Mouse (Mus musculus) neural tube, embryonic 13.5 days (tissue): ENCODE measurements at regions not wholly inside any gene's neighbourhood (a gene's known extent, or its start where the extent isn't known, plus 50 kb on each side); places are given as distances from the start of the nearest gene placed in this dataset.
A peak's percentile ranks its signal among the peaks of the same experiment; 100 is the strongest.
"Not testable (repeated sequence)": the region's sequence is repeated elsewhere in the genome, so short reads cannot be mapped to it uniquely, and the experiment has no call there.

Experiments
- ATAC-seq: fragments of 200-750 bp; cut with Nextera tagmentation; 2 replicates; pipeline ENCODE4 v1.8.0; 2017; ENCODE audit warnings: low read depth, mild to moderate bottlenecking, moderate TSS enrichment, moderate library complexity
- H3K27ac ChIP-seq: fragments of 300-500 bp; sonication (generic); replicated peaks from 2 replicates; pipeline ENCODE4 v1.5.1; 2015; ENCODE audit warnings: moderate library complexity, mild to moderate bottlenecking, inconsistent platforms
- H3K27me3 ChIP-seq: fragments of 300-500 bp; sonication (generic); 2 replicates; pipeline ENCODE4 v1.6.1; 2015; ENCODE audit warnings: mild to moderate bottlenecking, inconsistent platforms
- H3K36me3 ChIP-seq: fragments of 300-500 bp; sonication (generic); 2 replicates; pipeline ENCODE4 v1.6.1; 2015; ENCODE audit warnings: mild to moderate bottlenecking, inconsistent platforms
- H3K4me1 ChIP-seq: fragments of 300-500 bp; sonication (generic); replicated peaks from 2 replicates; pipeline ENCODE4 v1.6.1; 2015; ENCODE audit warnings: inconsistent platforms
- H3K4me2 ChIP-seq: fragments of 300-500 bp; sonication (generic); 2 replicates; pipeline ENCODE4 v1.6.1; 2015; ENCODE audit warnings: inconsistent platforms, mild to moderate bottlenecking, moderate library complexity
- H3K4me3 ChIP-seq: fragments of 300-500 bp; sonication (generic); 2 replicates; pipeline ENCODE4 v1.5.1; 2015; ENCODE audit warnings: mild to moderate bottlenecking, inconsistent platforms
- H3K9ac ChIP-seq: fragments of 300-500 bp; sonication (generic); 2 replicates; pipeline ENCODE4 v1.6.1; 2015; ENCODE audit warnings: moderate library complexity, mild to moderate bottlenecking, inconsistent platforms
- H3K9me3 ChIP-seq: fragments of 300-500 bp; sonication (generic); 2 replicates; pipeline ENCODE4 v1.6.1; 2016; ENCODE audit warnings: inconsistent platforms
- WGBS: fragments of 180-500 bp; shearing (Covaris S2); methylation state at CpG from one replicate; pipeline ENCODE4 v1.1.7; 2015; 5-methylcytosine and 5-hydroxymethylcytosine counted together

DNA sequence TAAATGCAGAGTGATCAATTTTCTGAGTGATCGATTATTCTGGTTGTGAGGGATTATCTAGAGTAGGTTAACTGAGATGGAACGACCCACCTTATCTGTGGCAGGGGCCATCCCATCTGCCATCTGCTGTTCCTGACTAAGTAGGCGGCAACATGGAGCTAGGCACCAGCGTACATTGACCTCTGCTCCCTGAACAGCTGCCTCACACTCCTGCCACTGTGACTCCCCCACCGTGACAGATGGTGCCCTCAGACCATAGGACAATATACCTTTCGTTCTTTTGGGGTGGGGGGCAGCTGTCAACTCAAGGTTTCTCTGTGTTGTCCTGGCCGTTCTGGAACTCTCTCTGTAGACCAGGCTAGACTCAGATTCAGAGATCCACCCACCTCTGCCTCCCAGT is 262.7 kb downstream of the Prex1 start:
- Histone ChIP-seq H3K4me1 (peaks cover 52% of the 10 kb centered on the region), H3K9ac (no peak overlapping the region), H3K4me3 (no peak overlapping the region), H3K9me3 (no peaks in the 10 kb centered on the region), H3K27me3 (peaks cover 4% of the 10 kb centered on the region; the same call in 1 of the 2 replicates), H3K4me2 (no peak overlapping the region), H3K27ac (no peak overlapping the region), H3K36me3 (no peaks in the 10 kb centered on the region)
- WGBS, result 62% methylated on average over 7 of the region's 7 CpGs
- no peak for ATAC-seq

DNA sequence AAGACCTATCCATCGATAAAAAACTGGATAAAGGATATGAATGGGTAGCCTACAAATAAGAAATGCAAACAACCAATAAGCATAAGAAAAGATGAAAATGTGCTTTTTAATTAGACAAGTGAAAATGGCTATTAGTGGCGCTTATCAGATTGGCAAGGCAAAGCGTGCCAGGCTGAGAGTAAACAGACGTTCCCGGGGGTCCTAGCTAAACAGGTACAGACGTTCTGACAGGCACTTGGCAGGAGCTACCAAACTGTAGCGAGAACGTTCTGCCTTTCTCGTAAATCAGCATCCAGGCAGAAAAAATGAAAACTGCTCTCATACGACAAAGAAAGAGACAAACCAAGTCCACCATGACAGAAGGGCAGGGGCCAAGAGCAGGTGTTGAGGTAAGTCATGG is 263.3 kb downstream of the Prex1 start:
- H3K27ac ChIP-seq, result no peak overlapping the region
- H3K36me3 ChIP-seq, result no peaks in the 10 kb centered on the region
- no peaks in the 10 kb centered on the region for H3K9me3 ChIP-seq
- peaks cover 58% of the 10 kb centered on the region for H3K4me1 ChIP-seq
- ATAC-seq, result no peak
- H3K4me2 ChIP-seq, result no peak overlapping the region
- no peak overlapping the region for H3K4me3 ChIP-seq
- WGBS, result 58% methylated on average over 10 of the region's 10 CpGs
- H3K9ac ChIP-seq, result no peak overlapping the region
- H3K27me3 ChIP-seq, result peaks cover 4% of the 10 kb centered on the region; the same call in 1 of the 2 replicates

DNA sequence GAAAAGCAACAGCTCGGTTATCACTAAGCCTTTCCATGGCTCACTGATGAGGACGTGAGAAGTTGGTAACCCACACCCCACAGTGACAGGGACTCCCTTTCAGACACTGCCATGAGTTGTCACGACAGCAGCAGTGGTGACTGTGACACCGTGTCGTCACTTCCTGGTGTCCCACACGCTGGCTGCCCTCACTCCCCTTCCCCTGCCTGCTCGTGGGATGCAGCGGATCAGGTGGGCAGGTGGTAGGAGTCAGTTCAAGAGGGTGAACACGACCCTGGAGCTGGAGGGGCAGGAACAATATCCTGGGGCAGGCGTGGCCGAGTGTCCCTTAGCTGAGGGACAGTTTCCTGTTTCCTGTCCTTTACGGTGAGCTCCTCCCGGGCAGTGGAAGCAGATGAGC is 264.9 kb downstream of the Prex1 start:
- Histone ChIP-seq H3K4me2 (no peak overlapping the region), H3K27ac (no peak overlapping the region)
- WGBS, result 71% methylated on average over 13 of the region's 13 CpGs

DNA sequence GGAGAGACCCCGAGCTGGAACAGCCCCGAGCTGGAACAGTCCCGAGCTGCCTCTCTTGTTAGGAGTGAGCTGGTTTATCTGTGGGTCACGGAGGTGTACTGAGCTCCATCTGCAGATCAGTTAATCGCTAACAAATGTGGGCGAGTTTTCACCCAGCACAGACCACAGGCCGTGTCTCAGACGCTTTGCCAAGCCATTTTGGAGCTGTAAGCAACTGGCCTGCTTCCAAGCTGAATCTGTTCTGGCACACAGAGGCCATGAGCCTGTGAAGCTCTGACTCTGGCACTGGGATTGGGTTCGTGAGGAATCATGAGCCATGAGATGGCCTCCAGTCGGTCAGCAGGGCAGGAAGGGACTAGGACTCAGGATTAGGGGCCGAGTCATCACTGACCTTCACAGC is 265.5 kb downstream of the Prex1 start:
- no peak overlapping the region for H3K4me3 ChIP-seq
- H3K4me2 ChIP-seq, result no peak overlapping the region
- 50% methylated on average over 11 of the region's 11 CpGs for WGBS
- no peaks in the 10 kb centered on the region for H3K36me3 ChIP-seq
- H3K4me1 ChIP-seq, result peaks cover 66% of the 10 kb centered on the region
- peak overlapping the region; percentile 42 for H3K27ac ChIP-seq
- peaks cover 4% of the 10 kb centered on the region; the same call in 1 of the 2 replicates for H3K27me3 ChIP-seq
- H3K9me3 ChIP-seq, result no peaks in the 10 kb centered on the region
- no peak for ATAC-seq
- H3K9ac ChIP-seq, result no peak overlapping the region

More for the DNA sequence above, 264.9 kb downstream of the Prex1 start:
- Histone ChIP-seq H3K4me1 (peaks cover 60% of the 10 kb centered on the region), H3K27me3 (peaks cover 4% of the 10 kb centered on the region; the same call in 1 of the 2 replicates), H3K9ac (no peak overlapping the region), H3K36me3 (no peaks in the 10 kb centered on the region), H3K9me3 (no peaks in the 10 kb centered on the region), H3K4me3 (no peak overlapping the region)
- ATAC-seq, result no peak

DNA sequence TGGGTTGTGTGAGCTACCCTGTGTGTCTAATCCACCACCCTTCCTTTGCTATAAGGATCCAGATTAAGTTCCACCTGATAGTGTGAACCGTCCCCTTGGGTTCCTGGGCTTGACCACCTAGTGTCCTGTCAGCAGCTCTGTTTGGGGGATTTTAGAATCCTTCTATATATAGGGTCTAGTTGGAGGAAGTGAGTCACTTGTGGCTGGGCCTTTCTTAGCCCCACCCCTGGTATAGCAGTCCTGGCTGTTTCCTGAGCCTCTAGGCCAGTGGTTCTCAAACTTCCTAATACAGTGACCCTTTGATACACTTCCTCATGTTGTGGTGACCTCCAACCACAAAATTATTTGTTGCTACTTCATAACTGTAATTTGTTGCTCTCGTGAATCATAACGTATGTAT is 267.1 kb downstream of the Prex1 start:
- no peak for ATAC-seq
- H3K9me3 ChIP-seq, result no peaks in the 10 kb centered on the region
- no peak overlapping the region for H3K9ac ChIP-seq
- H3K27me3 ChIP-seq, result peaks cover 4% of the 10 kb centered on the region; the same call in 1 of the 2 replicates
- no peak overlapping the region for H3K4me2 ChIP-seq
- H3K27ac ChIP-seq, result no peak overlapping the region
- no peaks in the 10 kb centered on the region for H3K36me3 ChIP-seq
- H3K4me1 ChIP-seq, result peaks cover 74% of the 10 kb centered on the region
- H3K4me3 ChIP-seq, result no peak overlapping the region
- 71% methylated on average over 3 of the region's 3 CpGs for WGBS

DNA sequence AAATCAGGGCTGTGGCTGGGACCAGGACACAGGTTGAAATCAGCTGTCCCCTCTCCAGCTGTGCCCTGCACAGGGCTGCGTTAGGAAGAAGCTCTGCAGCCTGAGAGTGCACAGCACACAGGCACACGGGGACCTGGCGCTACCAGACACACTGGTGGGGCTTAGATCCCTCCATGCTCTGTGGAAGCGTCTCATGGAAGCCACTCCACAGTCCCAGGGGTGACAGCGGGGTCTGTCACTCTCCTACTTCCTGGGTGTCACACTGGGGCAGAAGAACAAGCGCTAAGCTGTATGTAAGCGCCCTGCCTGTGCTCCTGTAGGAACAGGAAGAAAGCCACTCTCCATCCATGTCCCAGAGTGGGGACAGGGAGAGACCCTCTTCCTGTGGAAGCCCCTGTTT is 267.8 kb downstream of the Prex1 start:
- not testable (repeated sequence) for H3K9me3 ChIP-seq, H3K27me3 ChIP-seq, H3K4me2 ChIP-seq, H3K4me3 ChIP-seq, H3K9ac ChIP-seq, H3K36me3 ChIP-seq
- ATAC-seq, result peak; percentile 36; the same call in 1 of the 2 replicates
- Histone ChIP-seq H3K4me1 (peaks cover 77% of the 10 kb centered on the region), H3K27ac (peak overlapping the region; percentile 81)
- 48% methylated on average over 7 of the region's 7 CpGs for WGBS

DNA sequence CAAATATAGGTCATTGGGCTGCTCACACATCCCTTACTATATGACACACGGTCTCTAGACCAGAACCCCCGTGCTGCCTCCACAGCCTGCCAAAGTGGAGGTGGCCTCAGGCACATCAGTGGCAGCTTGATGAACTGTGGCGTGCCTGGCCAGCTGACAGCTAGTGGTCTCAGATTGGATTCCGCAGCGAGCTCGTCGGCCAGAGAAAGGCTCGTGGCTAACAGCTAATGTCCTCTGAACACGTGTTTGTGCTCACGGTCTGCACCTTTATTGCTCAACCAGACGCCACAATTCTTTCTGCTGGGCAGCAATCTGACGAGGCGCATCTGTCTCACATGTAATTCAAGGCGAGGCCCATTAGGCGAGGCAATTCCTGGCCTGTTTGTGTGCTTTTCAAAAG is 270.6 kb downstream of the Prex1 start:
- WGBS, result 14% methylated on average over 15 of the region's 15 CpGs
- H3K9me3 ChIP-seq, result no peaks in the 10 kb centered on the region
- H3K36me3 ChIP-seq, result no peaks in the 10 kb centered on the region
- peak; percentile 40; the same call in 1 of the 2 replicates for ATAC-seq
- H3K4me1 ChIP-seq, result peaks cover 73% of the 10 kb centered on the region
- H3K9ac ChIP-seq, result peak overlapping the region; percentile 18; the same call in 1 of the 2 replicates
- peak overlapping the region; percentile 72 for H3K27ac ChIP-seq
- 0 out of 2 replicates have a peak, but pooled peaks cover 4% of the 10 kb centered on the region for H3K27me3 ChIP-seq
- H3K4me3 ChIP-seq, result no peak overlapping the region
- no peak overlapping the region for H3K4me2 ChIP-seq

DNA sequence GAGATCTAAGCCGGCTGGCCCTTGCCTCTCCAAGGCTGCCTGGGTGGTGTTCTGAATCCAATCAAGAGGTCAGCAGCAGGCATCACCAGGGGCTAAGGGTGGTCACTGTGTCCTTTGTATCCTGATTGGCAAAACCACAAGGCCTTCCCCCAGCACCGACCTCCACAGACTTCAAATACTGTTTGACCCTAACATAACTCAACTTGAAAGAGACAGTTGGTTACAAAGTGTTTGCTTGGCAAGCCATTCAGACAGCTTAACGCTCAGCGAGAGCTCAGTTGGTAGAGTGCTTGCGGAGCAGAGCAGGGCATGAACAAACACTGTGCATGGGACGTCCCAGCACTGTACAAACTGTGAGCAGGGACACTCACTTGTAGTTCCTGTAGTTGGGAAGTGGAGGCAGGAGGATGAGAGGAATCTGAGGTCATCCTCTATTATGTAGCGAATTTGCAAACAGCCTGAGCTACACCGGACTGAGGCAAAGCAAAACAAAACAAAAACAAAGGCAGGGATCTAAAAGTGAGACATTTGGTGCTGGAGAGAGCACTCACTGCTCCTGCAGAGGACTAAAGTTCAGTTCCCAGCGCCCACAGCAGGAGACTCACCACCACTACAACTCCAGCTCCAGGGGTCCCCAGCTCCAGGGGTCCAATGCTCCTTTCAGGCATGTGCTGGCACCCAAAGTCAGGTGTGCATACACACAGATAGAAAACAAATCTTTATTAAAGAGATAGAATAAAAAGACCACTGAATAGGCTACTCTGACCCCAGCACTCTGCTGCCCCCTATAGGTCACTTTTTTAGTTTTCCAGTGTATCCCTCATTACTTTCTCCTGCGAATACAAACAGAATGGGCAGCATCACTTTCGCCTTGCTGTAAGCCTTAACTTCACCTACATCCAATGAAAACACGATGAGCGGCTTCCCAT is 273.5 kb downstream of the Prex1 start:
- H3K27ac ChIP-seq, result peak overlapping the region; percentile 14; the same call in 1 of the 2 replicates
- H3K4me1 ChIP-seq, result peaks cover 53% of the 10 kb centered on the region
- ATAC-seq, result 0 out of 2 replicates have a peak, but pooled peaks have one; percentile 14
- H3K27me3 ChIP-seq, result peaks cover 4% of the 10 kb centered on the region; the same call in 1 of the 2 replicates
- H3K4me3 ChIP-seq, result no peak overlapping the region
- H3K9me3 ChIP-seq, result no peaks in the 10 kb centered on the region
- WGBS, result 49% methylated on average over 13 of the region's 13 CpGs
- no peak overlapping the region for H3K4me2 ChIP-seq
- H3K36me3 ChIP-seq, result no peaks in the 10 kb centered on the region
- no peak overlapping the region for H3K9ac ChIP-seq

DNA sequence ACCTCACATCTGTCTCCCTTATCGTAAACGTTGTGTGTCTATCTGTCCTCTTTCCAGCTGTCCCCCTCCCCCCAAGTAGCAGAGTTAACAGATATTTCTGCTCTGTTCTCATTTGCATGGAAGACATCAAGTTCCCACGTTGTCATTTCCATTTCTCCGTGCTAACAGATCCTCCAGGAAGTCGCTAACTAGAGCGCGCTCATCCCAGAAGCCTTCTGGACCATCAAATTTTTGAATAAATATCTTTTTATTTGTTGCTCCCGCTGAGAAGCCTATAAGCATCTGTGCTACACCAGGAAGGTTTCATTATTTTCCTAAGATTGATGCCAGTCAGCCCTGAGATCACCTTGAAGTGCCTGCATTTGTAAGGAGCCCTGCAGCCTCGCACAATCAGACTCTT is 275.4 kb downstream of the Prex1 start:
- WGBS, result 50% methylated on average over 9 of the region's 9 CpGs

DNA sequence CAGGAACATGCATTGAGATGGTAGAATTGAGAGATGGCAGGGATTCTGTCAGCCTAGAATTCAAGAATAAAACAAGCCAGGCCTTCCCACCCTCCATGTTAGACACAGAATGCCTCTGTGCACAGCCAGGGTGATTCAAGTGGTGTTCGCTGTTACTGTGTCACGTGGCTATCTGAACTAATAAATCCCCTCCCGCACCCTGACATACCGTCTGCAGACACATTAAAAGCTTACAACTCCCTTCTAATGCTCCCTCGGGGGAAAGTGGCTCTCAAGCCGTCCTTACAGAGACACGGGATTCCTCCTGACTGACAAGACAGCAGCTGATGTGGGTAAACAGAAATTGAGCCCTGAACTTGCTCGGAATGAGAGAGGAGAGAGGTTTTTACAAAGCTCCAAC is 279.1 kb downstream of the Prex1 start:
- no peak; the same call in 1 of the 2 replicates for ATAC-seq
- Histone ChIP-seq H3K27ac (peak overlapping the region; percentile 53), H3K9ac (0 out of 2 replicates have a peak overlapping the region, but pooled peaks have one; percentile 34), H3K9me3 (no peaks in the 10 kb centered on the region), H3K27me3 (peaks cover 4% of the 10 kb centered on the region; the same call in 1 of the 2 replicates), H3K36me3 (no peaks in the 10 kb centered on the region), H3K4me2 (no peak overlapping the region), H3K4me3 (no peak overlapping the region), H3K4me1 (peaks cover 57% of the 10 kb centered on the region)
- WGBS, result 18% methylated on average over 8 of the region's 8 CpGs

More for the DNA sequence above, 275.4 kb downstream of the Prex1 start:
- Histone ChIP-seq H3K4me1 (peaks cover 60% of the 10 kb centered on the region), H3K36me3 (no peaks in the 10 kb centered on the region), H3K4me2 (no peak overlapping the region), H3K27ac (peak overlapping the region; percentile 64), H3K27me3 (peaks cover 4% of the 10 kb centered on the region; the same call in 1 of the 2 replicates), H3K9me3 (no peaks in the 10 kb centered on the region), H3K9ac (no peak overlapping the region), H3K4me3 (no peak overlapping the region)
- no peak for ATAC-seq

DNA sequence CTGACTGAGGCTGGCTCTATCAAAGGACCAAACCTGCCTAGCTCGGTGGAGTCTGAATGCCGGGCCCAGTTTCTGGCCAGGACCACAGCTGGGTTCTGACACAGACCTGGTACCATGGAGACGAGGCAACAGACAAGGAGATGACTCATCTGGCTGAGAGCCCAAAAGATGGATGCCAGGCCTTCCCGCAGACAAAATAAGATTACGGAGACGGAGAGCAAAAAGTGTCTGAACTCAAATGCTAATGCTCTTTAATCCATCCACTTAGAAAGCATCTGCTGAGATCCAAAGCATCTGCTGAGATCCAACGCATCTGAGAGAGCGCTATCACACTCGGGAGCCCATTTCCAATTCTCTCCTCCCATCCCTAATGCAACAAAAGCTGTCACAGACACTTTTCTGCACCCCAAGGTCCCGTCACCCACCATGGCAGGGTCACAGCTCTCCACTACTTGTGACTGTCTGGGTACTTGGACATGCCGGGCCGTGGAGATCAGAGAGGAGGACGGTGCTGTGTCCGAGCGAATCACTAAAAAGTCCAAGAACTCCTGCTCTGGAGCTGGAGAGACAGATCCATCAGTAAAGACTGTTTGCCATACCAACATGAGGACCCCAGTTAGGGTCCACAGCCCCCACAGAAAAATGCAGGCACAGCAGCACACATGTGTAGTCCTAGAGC is 278.3 kb upstream of the Sulf2 start:
- peak overlapping the region; percentile 34; the same call in 1 of the 2 replicates for H3K9ac ChIP-seq
- H3K4me1 ChIP-seq, result peaks cover 55% of the 10 kb centered on the region
- H3K27me3 ChIP-seq, result no peaks in the 10 kb centered on the region; the same call in 1 of the 2 replicates
- no peaks in the 10 kb centered on the region for H3K36me3 ChIP-seq
- 0 out of 2 replicates have a peak, but pooled peaks have one; percentile 28 for ATAC-seq
- no peak overlapping the region for H3K4me2 ChIP-seq
- H3K9me3 ChIP-seq, result no peaks in the 10 kb centered on the region
- peak overlapping the region; percentile 53 for H3K27ac ChIP-seq
- H3K4me3 ChIP-seq, result no peak overlapping the region
- 69% methylated on average over 15 of the region's 15 CpGs for WGBS
